Mouse (Mus musculus): ENCODE measurements around the gene Mvb12b. TPM values are rescaled to one million over a fixed set of nuclear protein-coding genes. Genes with fewer than 3 reads are reported as not detected.

Mvb12b gene
- polyA plus RNA-seq, 1 experiment = 49.9 TPM

- no peak for DNase-seq
- H3K4me1 ChIP-seq (ENCODE audit: control insufficient read depth, insufficient read depth, low read length) = peaks cover 2% of the 10 kb centered on the region; the same call in 1 of the 2 replicates
- WGBS = 86% methylated on average over 11 of the region's 11 CpGs
- TF ChIP-seq CTCF (IDR thresholded peaks at IDR 0.05; ENCODE audit: insufficient read depth, low read length) = no peak
- no peak for TF ChIP-seq POLR2A (IDR thresholded peaks at IDR 0.05; ENCODE audit: borderline replicate concordance, extremely low read depth, low read depth, low read length)
- H3K4me3 ChIP-seq (replicated peaks; ENCODE audit: extremely low read depth, low read depth, low read length) = no peak overlapping the region
These were observed 82.1 kb downstream of the Mvb12b start for GRCm38 (mm10) chr2:33805640-33806039.

- Histone ChIP-seq H3K4me1 (ENCODE audit: control insufficient read depth, insufficient read depth, low read length) (peaks cover 2% of the 10 kb centered on the region; the same call in 1 of the 2 replicates), H3K4me3 (replicated peaks; ENCODE audit: extremely low read depth, low read depth, low read length) (no peak overlapping the region)
- no peak for DNase-seq
- TF ChIP-seq POLR2A (IDR thresholded peaks at IDR 0.05; ENCODE audit: borderline replicate concordance, extremely low read depth, low read depth, low read length) (no peak), CTCF (IDR thresholded peaks at IDR 0.05; ENCODE audit: insufficient read depth, low read length) (no peak)
- WGBS = 66% methylated on average over 4 of the region's 4 CpGs
These were observed 84.0 kb downstream of the Mvb12b start for GRCm38 (mm10) chr2:33803717-33804214.

GRCm38 (mm10) chr2:33803083-33803615 is 84.6 kb downstream of the Mvb12b start:
- H3K4me1 ChIP-seq (ENCODE audit: control insufficient read depth, insufficient read depth, low read length) = peaks cover 2% of the 10 kb centered on the region; the same call in 1 of the 2 replicates
- WGBS = 94% methylated on average over 12 of the region's 12 CpGs
- no peak for DNase-seq
- H3K4me3 ChIP-seq (replicated peaks; ENCODE audit: extremely low read depth, low read depth, low read length) = no peak overlapping the region
- TF ChIP-seq CTCF (IDR thresholded peaks at IDR 0.05; ENCODE audit: insufficient read depth, low read length) = no peak
- TF ChIP-seq POLR2A (IDR thresholded peaks at IDR 0.05; ENCODE audit: borderline replicate concordance, extremely low read depth, low read depth, low read length) = no peak

GRCm38 (mm10) chr2:33801760-33802159 is 86.0 kb downstream of the Mvb12b start:
- 77% methylated on average over 13 of the region's 13 CpGs for WGBS
- DNase-seq = no peak
- Histone ChIP-seq H3K4me3 (replicated peaks; ENCODE audit: extremely low read depth, low read depth, low read length) (no peak overlapping the region), H3K4me1 (ENCODE audit: control insufficient read depth, insufficient read depth, low read length) (peaks cover 2% of the 10 kb centered on the region; the same call in 1 of the 2 replicates)
- TF ChIP-seq CTCF (IDR thresholded peaks at IDR 0.05; ENCODE audit: insufficient read depth, low read length) (no peak), POLR2A (IDR thresholded peaks at IDR 0.05; ENCODE audit: borderline replicate concordance, extremely low read depth, low read depth, low read length) (no peak)

- Histone ChIP-seq H3K4me3 (replicated peaks; ENCODE audit: extremely low read depth, low read depth, low read length) (no peak overlapping the region), H3K4me1 (ENCODE audit: control insufficient read depth, insufficient read depth, low read length) (peaks cover 2% of the 10 kb centered on the region; the same call in 1 of the 2 replicates)
- TF ChIP-seq POLR2A (IDR thresholded peaks at IDR 0.05; ENCODE audit: borderline replicate concordance, extremely low read depth, low read depth, low read length) (no peak), CTCF (IDR thresholded peaks at IDR 0.05; ENCODE audit: insufficient read depth, low read length) (no peak)
- DNase-seq = no peak
- WGBS = 78% methylated on average over 8 of the region's 8 CpGs
These were observed 86.4 kb downstream of the Mvb12b start for GRCm38 (mm10) chr2:33801336-33801735.

GRCm38 (mm10) chr2:33800221-33800620 is 87.5 kb downstream of the Mvb12b start:
- WGBS = 62% methylated on average over 6 of the region's 6 CpGs
- no peak for DNase-seq
- no peak for TF ChIP-seq POLR2A (IDR thresholded peaks at IDR 0.05; ENCODE audit: borderline replicate concordance, extremely low read depth, low read depth, low read length)
- no peak for TF ChIP-seq CTCF (IDR thresholded peaks at IDR 0.05; ENCODE audit: insufficient read depth, low read length)
- H3K4me1 ChIP-seq (ENCODE audit: control insufficient read depth, insufficient read depth, low read length) = peaks cover 2% of the 10 kb centered on the region; the same call in 1 of the 2 replicates
- no peak overlapping the region for H3K4me3 ChIP-seq (replicated peaks; ENCODE audit: extremely low read depth, low read depth, low read length)

GRCm38 (mm10) chr2:33795716-33796472 is 91.9 kb downstream of the Mvb12b start:
- no peak for DNase-seq
- WGBS = 86% methylated on average over 15 of the region's 15 CpGs
- Histone ChIP-seq H3K4me1 (ENCODE audit: control insufficient read depth, insufficient read depth, low read length) (no peaks in the 10 kb centered on the region), H3K4me3 (replicated peaks; ENCODE audit: extremely low read depth, low read depth, low read length) (no peak overlapping the region)
- TF ChIP-seq POLR2A (IDR thresholded peaks at IDR 0.05; ENCODE audit: borderline replicate concordance, extremely low read depth, low read depth, low read length) (no peak), CTCF (IDR thresholded peaks at IDR 0.05; ENCODE audit: insufficient read depth, low read length) (no peak)

- WGBS = 89% methylated on average over 7 of the region's 7 CpGs
- no peak for DNase-seq
- Histone ChIP-seq H3K4me3 (replicated peaks; ENCODE audit: extremely low read depth, low read depth, low read length) (no peak overlapping the region), H3K4me1 (ENCODE audit: control insufficient read depth, insufficient read depth, low read length) (no peaks in the 10 kb centered on the region)
- TF ChIP-seq CTCF (IDR thresholded peaks at IDR 0.05; ENCODE audit: insufficient read depth, low read length) = no peak
- TF ChIP-seq POLR2A (IDR thresholded peaks at IDR 0.05; ENCODE audit: borderline replicate concordance, extremely low read depth, low read depth, low read length) = no peak
These were observed 92.7 kb downstream of the Mvb12b start for GRCm38 (mm10) chr2:33795001-33795580.

- no peak for DNase-seq
- H3K4me1 ChIP-seq (ENCODE audit: control insufficient read depth, insufficient read depth, low read length) = no peaks in the 10 kb centered on the region
These were observed 93.3 kb downstream of the Mvb12b start for GRCm38 (mm10) chr2:33794483-33794882.

More at GRCm38 (mm10) chr2:33794483-33794882, 93.3 kb downstream of the Mvb12b start:
- TF ChIP-seq CTCF (IDR thresholded peaks at IDR 0.05; ENCODE audit: insufficient read depth, low read length) = no peak
- TF ChIP-seq POLR2A (IDR thresholded peaks at IDR 0.05; ENCODE audit: borderline replicate concordance, extremely low read depth, low read depth, low read length) = no peak
- H3K4me3 ChIP-seq (replicated peaks; ENCODE audit: extremely low read depth, low read depth, low read length) = no peak overlapping the region
- 68% methylated on average over 9 of the region's 9 CpGs for WGBS
